Mouse (Mus musculus) hematopoietic multipotent progenitor cell, adult 10-12 weeks (in vitro differentiated cells): Measurements from ENCODE around the gene Olfr420. TPM values are rescaled to one million over a fixed set of nuclear protein-coding genes. Genes with fewer than 3 reads are reported as not detected.

Experiments
- polyA plus RNA-seq: library from polyadenylated mRNA; stranded (reverse); fragments of >175 nt; gene quantifications from 2 replicates; pipeline ENCODE4 v1.2.3, GENCODE M21; 2012; ENCODE audit warnings: low replicate concordance

Gene Olfr420
- not detected in 2 replicates for polyA plus RNA-seq

GRCm38 (mm10) chr1:174155333-174155732, at the start of gene Olfr420:
Gene Olfr420 (plus strand): TSS chr1:174155633.

GRCm38 (mm10) chr1:174121062-174121461, 34.4 kb upstream of the Olfr420 start, which contains the start of gene Olfr231:
Gene Olfr231 (minus strand): TSS chr1:174121162.

GRCm38 (mm10) chr1:174131217-174131616, 24.2 kb upstream of the Olfr420 start, which contains the start of gene Olfr424:
Gene Olfr424 (plus strand): TSS chr1:174131517.

GRCm38 (mm10) chr1:174172605-174173004, 17.2 kb downstream of the Olfr420 start, which contains the start of gene Spta1:
Gene Spta1 (plus strand): TSS chr1:174172776.

Other genes starting within 250 kb of the Olfr420 start
- gene Ifi211, start 242.6 kb upstream of the Olfr420 start, polyA plus RNA-seq = 0.35 and 0.53 TPM in 2 replicates
- 35.2 and 52.3 TPM in 2 replicates for gene Mndal, start 213.1 kb upstream of the Olfr420 start, polyA plus RNA-seq
- gene Ifi203, start 213.0 kb upstream of the Olfr420 start, polyA plus RNA-seq = 8.9 and 20.8 TPM in 2 replicates
- gene Ifi202b, start 172.9 kb upstream of the Olfr420 start, polyA plus RNA-seq = 0.44 TPM in 1 of 2 replicates, not detected in the other
- gene Ifi205, start 123.8 kb upstream of the Olfr420 start, polyA plus RNA-seq = 2.0 and 2.1 TPM in 2 replicates
- gene Olfr433, start 114.9 kb upstream of the Olfr420 start, polyA plus RNA-seq = 0.15 and 0.42 TPM in 2 replicates
- gene Olfr432, start 106.4 kb upstream of the Olfr420 start, polyA plus RNA-seq = 0.12 TPM in 1 of 2 replicates, not detected in the other
- not detected in 2 replicates for gene Olfr430, start 89.0 kb upstream of the Olfr420 start, polyA plus RNA-seq
- not detected in 2 replicates for gene Olfr429, start 71.3 kb upstream of the Olfr420 start, polyA plus RNA-seq
- gene Olfr427, start 58.7 kb upstream of the Olfr420 start, polyA plus RNA-seq = not detected in 2 replicates
- not detected in 2 replicates for gene Olfr231, start 34.5 kb upstream of the Olfr420 start, polyA plus RNA-seq
- not detected in 2 replicates for gene Olfr424, start 24.1 kb upstream of the Olfr420 start, polyA plus RNA-seq
- gene Spta1, start 17.1 kb downstream of the Olfr420 start, polyA plus RNA-seq = 0.08 and 3.7 TPM in 2 replicates
- gene Olfr419, start 96.4 kb downstream of the Olfr420 start, polyA plus RNA-seq = not detected in 2 replicates
- gene Mptx1, start 174.9 kb downstream of the Olfr420 start, polyA plus RNA-seq = not detected in 2 replicates
- gene Olfr417, start 209.5 kb downstream of the Olfr420 start, polyA plus RNA-seq = not detected in 2 replicates
- not detected in 2 replicates for gene Olfr248, start 235.4 kb downstream of the Olfr420 start, polyA plus RNA-seq